Mouse (Mus musculus): ENCODE data around the gene Tuba1c. TPM values are rescaled to one million over a fixed set of nuclear protein-coding genes. Genes with fewer than 3 reads are reported as not detected.

The Tuba1c gene
- polyA plus RNA-seq, 1 experiment from 2014 or later, result 146 TPM

- Histone ChIP-seq H3K4me2 (ENCODE audit: low read length) (peak overlapping the region; percentile 39; the same call in 1 of the 2 replicates), H3K27ac (replicated peaks in 1 of 2; ENCODE audit: control insufficient read depth in 1 of 2, insufficient read depth in 1 of 2, low read depth in 2 of 2, low read length in 2 of 2) (peak overlapping the region; percentile 72 to 86), H3K9me3 (ENCODE audit: control insufficient read depth, low read length) (no peaks in the 10 kb centered on the region), H3K27me3 (ENCODE audit: control insufficient read depth, insufficient read depth, low read length) (no peaks in the 10 kb centered on the region), H3K9ac (ENCODE audit: low read length) (peak overlapping the region; percentile 8; the same call in 1 of the 2 replicates), H3K36me3 (ENCODE audit: control insufficient read depth, insufficient read depth, low read length) (no peaks in the 10 kb centered on the region), H3K4me1 (ENCODE audit: control insufficient read depth in 2 of 2, insufficient read depth in 2 of 2, low read length in 2 of 2) (peaks cover 33 to 46% of the 10 kb centered on the region in 2 experiments), H3K4me3 (ENCODE audit: control insufficient read depth in 1 of 2, insufficient read depth in 1 of 2, low read depth in 1 of 2, low read length in 2 of 2) (no peak overlapping the region)
- 9% methylated on average over 13 of the region's 13 CpGs for WGBS
- peak; percentile 32; the same call in 1 of the 2 replicates for ATAC-seq (ENCODE audit: insufficient number of reproducible peaks, insufficient read depth, low FRiP score, low read depth)
These were observed 31.5 kb upstream of the Tuba1c start for GRCm38 (mm10) chr15:98997938-98998774.

DNA sequence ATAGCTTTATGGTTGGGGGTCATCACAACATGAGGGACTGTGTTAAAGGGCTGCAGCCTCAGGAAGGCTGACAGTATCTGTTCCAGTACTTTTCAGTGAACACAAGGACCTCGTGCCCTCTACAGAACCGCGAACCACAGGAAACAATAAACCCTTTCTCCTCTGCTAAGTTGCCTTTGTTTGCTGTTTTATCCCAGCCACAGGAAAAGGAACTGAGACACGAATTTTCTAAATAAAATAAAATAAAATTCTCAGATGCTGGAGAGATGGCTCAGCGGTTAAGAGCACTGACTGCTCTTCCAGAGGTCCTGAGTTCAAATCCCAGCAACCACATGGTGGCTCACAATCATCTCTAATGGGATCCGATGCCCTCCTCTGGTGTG lies 30.9 kb upstream of the Tuba1c start:
- H3K9ac ChIP-seq (ENCODE audit: low read length), result peak overlapping the region; percentile 8; the same call in 1 of the 2 replicates
- WGBS, result 35% methylated on average over 6 of the region's 6 CpGs
- no peaks in the 10 kb centered on the region for H3K36me3 ChIP-seq (ENCODE audit: control insufficient read depth, insufficient read depth, low read length)
- H3K27me3 ChIP-seq (ENCODE audit: control insufficient read depth, insufficient read depth, low read length), result no peaks in the 10 kb centered on the region
- no peak for ATAC-seq (ENCODE audit: insufficient number of reproducible peaks, insufficient read depth, low FRiP score, low read depth)
- peak overlapping the region; percentile 72 to 86 for H3K27ac ChIP-seq (replicated peaks in 1 of 2; ENCODE audit: control insufficient read depth in 1 of 2, insufficient read depth in 1 of 2, low read depth in 2 of 2, low read length in 2 of 2)
- H3K4me2 ChIP-seq (ENCODE audit: low read length), result peak overlapping the region; percentile 39; the same call in 1 of the 2 replicates
- peaks cover 30 to 42% of the 10 kb centered on the region in 2 experiments for H3K4me1 ChIP-seq (ENCODE audit: control insufficient read depth in 2 of 2, insufficient read depth in 2 of 2, low read length in 2 of 2)
- H3K4me3 ChIP-seq (ENCODE audit: control insufficient read depth in 1 of 2, insufficient read depth in 1 of 2, low read depth in 1 of 2, low read length in 2 of 2), result no peak overlapping the region
- no peaks in the 10 kb centered on the region for H3K9me3 ChIP-seq (ENCODE audit: control insufficient read depth, low read length)

- Histone ChIP-seq H3K4me3 (ENCODE audit: control insufficient read depth in 1 of 2, insufficient read depth in 1 of 2, low read depth in 1 of 2, low read length in 2 of 2) (no peak overlapping the region), H3K9ac (ENCODE audit: low read length) (no peak overlapping the region), H3K4me1 (ENCODE audit: control insufficient read depth in 2 of 2, insufficient read depth in 2 of 2, low read length in 2 of 2) (peaks cover 30 to 42% of the 10 kb centered on the region in 2 experiments), H3K4me2 (ENCODE audit: low read length) (peak overlapping the region; percentile 71), H3K36me3 (ENCODE audit: control insufficient read depth, insufficient read depth, low read length) (no peaks in the 10 kb centered on the region), H3K9me3 (ENCODE audit: control insufficient read depth, low read length) (no peaks in the 10 kb centered on the region), H3K27ac (replicated peaks in 1 of 2; ENCODE audit: control insufficient read depth in 1 of 2, insufficient read depth in 1 of 2, low read depth in 2 of 2, low read length in 2 of 2) (peak overlapping the region; percentile 36 to 61; a peak in 3 of 4 replicates), H3K27me3 (ENCODE audit: control insufficient read depth, insufficient read depth, low read length) (no peaks in the 10 kb centered on the region)
- ATAC-seq (ENCODE audit: insufficient number of reproducible peaks, insufficient read depth, low FRiP score, low read depth), result no peak
- WGBS, result 29% methylated on average over 14 of the region's 14 CpGs
These were observed 29.0 kb upstream of the Tuba1c start for GRCm38 (mm10) chr15:99000535-99001283.

- ATAC-seq (ENCODE audit: insufficient number of reproducible peaks, insufficient read depth, low FRiP score, low read depth), result peak; percentile 24; the same call in 1 of the 2 replicates
- WGBS, result 10% methylated on average over 17 of the region's 17 CpGs
These were observed 28.2 kb upstream of the Tuba1c start for GRCm38 (mm10) chr15:99001451-99001931.

DNA sequence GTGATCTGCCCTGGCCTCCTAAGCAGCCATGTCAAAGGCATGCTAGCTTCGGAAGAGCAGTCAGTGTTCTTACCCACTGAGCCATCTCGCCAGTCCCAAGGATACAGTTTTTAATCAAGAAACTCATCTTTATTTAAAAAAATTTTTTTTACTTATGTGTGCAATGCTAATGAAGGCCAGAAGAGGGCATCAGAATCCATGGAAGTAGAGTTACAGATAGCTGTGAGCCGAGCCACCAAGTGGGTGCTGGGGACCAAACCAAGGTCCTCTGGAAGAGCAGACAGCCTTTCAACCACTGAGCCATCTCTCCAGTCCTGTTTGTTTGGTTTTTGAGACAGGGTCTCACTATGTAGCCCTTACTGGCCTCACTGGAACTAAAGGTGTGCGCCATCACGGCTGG lies 26.1 kb upstream of the Tuba1c start:
- no peak overlapping the region for H3K4me2 ChIP-seq (ENCODE audit: low read length)
- ATAC-seq (ENCODE audit: insufficient number of reproducible peaks, insufficient read depth, low FRiP score, low read depth), result no peak
- 84% methylated on average over 5 of the region's 5 CpGs for WGBS
- H3K27me3 ChIP-seq (ENCODE audit: control insufficient read depth, insufficient read depth, low read length), result no peaks in the 10 kb centered on the region
- H3K27ac ChIP-seq (replicated peaks in 1 of 2; ENCODE audit: control insufficient read depth in 1 of 2, insufficient read depth in 1 of 2, low read depth in 2 of 2, low read length in 2 of 2), result no peak overlapping the region
- peaks cover 15 to 26% of the 10 kb centered on the region in 2 experiments for H3K4me1 ChIP-seq (ENCODE audit: control insufficient read depth in 2 of 2, insufficient read depth in 2 of 2, low read length in 2 of 2)
- H3K36me3 ChIP-seq (ENCODE audit: control insufficient read depth, insufficient read depth, low read length), result no peaks in the 10 kb centered on the region
- H3K4me3 ChIP-seq (ENCODE audit: control insufficient read depth in 1 of 2, insufficient read depth in 1 of 2, low read depth in 1 of 2, low read length in 2 of 2), result no peak overlapping the region
- no peaks in the 10 kb centered on the region for H3K9me3 ChIP-seq (ENCODE audit: control insufficient read depth, low read length)
- no peak overlapping the region for H3K9ac ChIP-seq (ENCODE audit: low read length)

More at GRCm38 (mm10) chr15:99001451-99001931, 28.2 kb upstream of the Tuba1c start:
- H3K4me3 ChIP-seq (ENCODE audit: control insufficient read depth in 1 of 2, insufficient read depth in 1 of 2, low read depth in 1 of 2, low read length in 2 of 2), result peak overlapping the region; percentile 26 to 29
- H3K36me3 ChIP-seq (ENCODE audit: control insufficient read depth, insufficient read depth, low read length), result no peaks in the 10 kb centered on the region
- H3K4me2 ChIP-seq (ENCODE audit: low read length), result peak overlapping the region; percentile 71
- H3K27me3 ChIP-seq (ENCODE audit: control insufficient read depth, insufficient read depth, low read length), result no peaks in the 10 kb centered on the region
- peak overlapping the region; percentile 51 for H3K9ac ChIP-seq (ENCODE audit: low read length)
- H3K27ac ChIP-seq (replicated peaks in 1 of 2; ENCODE audit: control insufficient read depth in 1 of 2, insufficient read depth in 1 of 2, low read depth in 2 of 2, low read length in 2 of 2), result peak overlapping the region in 1 of 2 experiments; percentile 17; a peak in 1 of 4 replicates
- no peaks in the 10 kb centered on the region for H3K9me3 ChIP-seq (ENCODE audit: control insufficient read depth, low read length)
- peaks cover 27 to 38% of the 10 kb centered on the region in 2 experiments for H3K4me1 ChIP-seq (ENCODE audit: control insufficient read depth in 2 of 2, insufficient read depth in 2 of 2, low read length in 2 of 2)

DNA sequence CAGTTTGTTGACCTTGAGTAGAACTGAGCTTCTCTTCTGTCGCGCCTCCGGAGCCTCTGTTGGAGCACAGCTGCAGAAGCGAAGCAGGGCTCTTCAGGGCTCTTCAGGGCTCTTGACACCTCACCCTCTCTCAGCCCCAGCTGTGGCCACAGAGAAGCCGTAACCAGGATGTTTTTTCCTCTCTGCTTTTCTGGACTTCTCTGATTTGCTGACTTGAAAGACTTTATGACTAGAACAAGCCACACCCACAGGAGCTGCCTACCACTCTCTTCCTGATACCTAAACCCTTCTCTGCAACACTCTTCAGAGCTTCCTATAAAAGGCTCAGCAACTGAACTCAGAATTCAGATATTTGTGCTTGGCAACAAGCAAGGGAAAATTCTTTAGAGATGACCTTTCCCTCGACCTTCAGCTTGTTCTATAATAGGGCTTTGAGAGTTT lies 20.9 kb upstream of the Tuba1c start:
- Histone ChIP-seq H3K9me3 (ENCODE audit: control insufficient read depth, low read length) (no peaks in the 10 kb centered on the region), H3K9ac (ENCODE audit: low read length) (no peak overlapping the region), H3K4me2 (ENCODE audit: low read length) (no peak overlapping the region), H3K27ac (replicated peaks in 1 of 2; ENCODE audit: control insufficient read depth in 1 of 2, insufficient read depth in 1 of 2, low read depth in 2 of 2, low read length in 2 of 2) (peak overlapping the region; percentile 64 to 71), H3K36me3 (ENCODE audit: control insufficient read depth, insufficient read depth, low read length) (no peaks in the 10 kb centered on the region), H3K4me1 (ENCODE audit: control insufficient read depth in 2 of 2, insufficient read depth in 2 of 2, low read length in 2 of 2) (peaks cover 3 to 5% of the 10 kb centered on the region in 2 experiments; a peak in 3 of 4 replicates), H3K4me3 (ENCODE audit: control insufficient read depth in 1 of 2, insufficient read depth in 1 of 2, low read depth in 1 of 2, low read length in 2 of 2) (no peak overlapping the region), H3K27me3 (ENCODE audit: control insufficient read depth, insufficient read depth, low read length) (no peaks in the 10 kb centered on the region)
- 28% methylated on average over 6 of the region's 6 CpGs for WGBS
- peak; percentile 35; the same call in 1 of the 2 replicates for ATAC-seq (ENCODE audit: insufficient number of reproducible peaks, insufficient read depth, low FRiP score, low read depth)

- H3K27ac ChIP-seq (replicated peaks in 1 of 2; ENCODE audit: control insufficient read depth in 1 of 2, insufficient read depth in 1 of 2, low read depth in 2 of 2, low read length in 2 of 2), result no peak overlapping the region
- no peak for ATAC-seq (ENCODE audit: insufficient number of reproducible peaks, insufficient read depth, low FRiP score, low read depth)
- WGBS, result 82% methylated on average over 2 of the region's 2 CpGs
These were observed 18.8 kb upstream of the Tuba1c start for GRCm38 (mm10) chr15:99010896-99011295.

More at GRCm38 (mm10) chr15:99010896-99011295, 18.8 kb upstream of the Tuba1c start:
- Histone ChIP-seq H3K4me1 (ENCODE audit: control insufficient read depth in 2 of 2, insufficient read depth in 2 of 2, low read length in 2 of 2) (peaks cover 3 to 5% of the 10 kb centered on the region in 2 experiments; a peak in 3 of 4 replicates), H3K4me2 (ENCODE audit: low read length) (no peak overlapping the region), H3K9me3 (ENCODE audit: control insufficient read depth, low read length) (no peaks in the 10 kb centered on the region), H3K9ac (ENCODE audit: low read length) (no peak overlapping the region), H3K4me3 (ENCODE audit: control insufficient read depth in 1 of 2, insufficient read depth in 1 of 2, low read depth in 1 of 2, low read length in 2 of 2) (no peak overlapping the region), H3K36me3 (ENCODE audit: control insufficient read depth, insufficient read depth, low read length) (no peaks in the 10 kb centered on the region), H3K27me3 (ENCODE audit: control insufficient read depth, insufficient read depth, low read length) (no peaks in the 10 kb centered on the region)
